Mouse (Mus musculus) stomach, postnatal 0 days (tissue): Measurements from ENCODE around the gene Mrps7. TPM values are rescaled to one million over a fixed set of nuclear protein-coding genes. Genes with fewer than 3 reads are reported as not detected.

Experiments
- ATAC-seq: fragments of 200-750 bp; cut with Nextera tagmentation; 2 replicates; pipeline ENCODE4 v1.8.0; 2017; ENCODE audit not compliant: low FRiP score, low TSS enrichment
- DNase-seq: peaks from one replicate; pipeline ENCODE4 v3.0.0-alpha.2; 2016; ENCODE audit warnings: low spot score
- H3K27ac ChIP-seq: fragments of 300-500 bp; sonication (generic); replicated peaks from 2 replicates; pipeline ENCODE4 v1.5.1; 2014; ENCODE audit warnings: mild to moderate bottlenecking, control low read depth
- H3K27me3 ChIP-seq: fragments of 300-500 bp; sonication (generic); 2 replicates; pipeline ENCODE4 v1.6.1; 2014; ENCODE audit warnings: low read length; ENCODE audit not compliant: control insufficient read depth, insufficient read depth
- H3K36me3 ChIP-seq: fragments of 300-500 bp; sonication (generic); 2 replicates; pipeline ENCODE4 v1.6.1; 2014; ENCODE audit warnings: low read length, mixed read lengths; ENCODE audit not compliant: control insufficient read depth, insufficient read depth
- H3K4me1 ChIP-seq: fragments of 300-500 bp; sonication (generic); replicated peaks from 2 replicates; pipeline ENCODE4 v1.6.1; 2014; ENCODE audit warnings: antibody characterized with exemption; ENCODE audit not compliant: control insufficient read depth, insufficient read depth
- H3K4me2 ChIP-seq: fragments of 300-500 bp; sonication (generic); replicated peaks from 2 replicates; pipeline ENCODE4 v1.6.1; 2014; ENCODE audit warnings: low read depth, mild to moderate bottlenecking, control low read depth, moderate library complexity
- H3K4me3 ChIP-seq: fragments of 300-500 bp; sonication (generic); 2 replicates; pipeline ENCODE4 v1.5.1; 2014; ENCODE audit warnings: low read depth, low read length, control low read depth
- H3K9ac ChIP-seq: fragments of 300-500 bp; sonication (generic); 2 replicates; pipeline ENCODE4 v1.6.1; 2014; ENCODE audit warnings: mild to moderate bottlenecking, low read length, control low read depth, mixed read lengths
- H3K9me3 ChIP-seq: fragments of 300-500 bp; sonication (generic); 2 replicates; pipeline ENCODE4 v1.6.1; 2016; ENCODE audit warnings: low read length; ENCODE audit not compliant: control insufficient read depth
- CTCF ChIP-seq: IDR thresholded peaks from 2 replicates; pipeline ENCODE4 v1.5.1; 2016; ENCODE audit warnings: antibody characterized with exemption, low read depth, mild to moderate bottlenecking, moderate library complexity
- EP300 ChIP-seq: optimal IDR thresholded peaks from 2 replicates; pipeline ENCODE3; 2016; ENCODE audit warnings: antibody characterized with exemption
- WGBS: fragments of 180-500 bp; shearing (Covaris S2); extraction: QIAGEN DNeasy Blood & Tissue Kit; methylation state at CpG from one replicate; pipeline ENCODE4 v1.1.7; 2014; 5-methylcytosine and 5-hydroxymethylcytosine counted together
- polyA plus RNA-seq: library from polyadenylated mRNA; unstranded; fragments of >200 nt; fragmentation: Nextera tagmentation; extraction: Ambion mirVana; gene quantifications from 2 replicates; pipeline ENCODE4 v1.2.1, GENCODE M21; 2015

Gene Mrps7
- polyA plus RNA-seq, 1 experiment from 2014 or later, result 58.4 TPM

DNA sequence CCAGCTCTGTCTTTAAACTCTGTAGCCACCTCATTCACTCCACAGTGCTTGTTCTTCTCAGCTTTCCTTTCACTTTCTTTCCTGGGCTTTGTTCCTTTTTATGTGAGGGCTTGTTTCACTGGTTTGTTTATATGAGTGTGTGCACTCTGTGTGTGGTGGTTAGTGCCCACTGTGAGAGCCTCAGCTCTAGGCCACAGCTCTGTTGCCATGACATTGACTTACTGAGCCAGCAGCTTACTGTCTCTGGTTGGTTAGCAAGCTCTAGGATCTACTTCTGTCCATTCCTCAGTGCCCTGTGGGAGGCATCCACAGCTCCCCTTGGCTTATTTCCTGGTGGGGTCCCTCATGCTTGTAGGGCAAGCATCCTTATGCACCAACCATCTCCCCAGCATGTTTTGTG lies 24.6 kb upstream of the Mrps7 start:
- H3K27ac ChIP-seq, result no peak overlapping the region
- no peaks in the 10 kb centered on the region for H3K9me3 ChIP-seq
- no peak overlapping the region for H3K4me3 ChIP-seq
- DNase-seq, result no peak
- no peak for TF ChIP-seq CTCF
- TF ChIP-seq EP300, result no peak
- no peak for ATAC-seq
- H3K4me2 ChIP-seq, result no peak overlapping the region
- no peak overlapping the region for H3K9ac ChIP-seq
- no peaks in the 10 kb centered on the region for H3K4me1 ChIP-seq
- H3K27me3 ChIP-seq, result no peaks in the 10 kb centered on the region
- H3K36me3 ChIP-seq, result peaks cover 20% of the 10 kb centered on the region

- no peak overlapping the region for H3K9ac ChIP-seq
- DNase-seq, result no peak
- 69% methylated on average over 10 of the region's 10 CpGs for WGBS
- H3K27me3 ChIP-seq, result no peaks in the 10 kb centered on the region
- H3K36me3 ChIP-seq, result peaks cover 49% of the 10 kb centered on the region
- no peak for ATAC-seq
- H3K4me3 ChIP-seq, result no peak overlapping the region
- TF ChIP-seq EP300, result no peak
- TF ChIP-seq CTCF, result no peak
- no peaks in the 10 kb centered on the region for H3K9me3 ChIP-seq
- H3K4me2 ChIP-seq, result no peak overlapping the region
- no peak overlapping the region for H3K27ac ChIP-seq
- no peaks in the 10 kb centered on the region for H3K4me1 ChIP-seq
Observed at GRCm38 (mm10) chr11:115582913-115583606, 20.7 kb upstream of the Mrps7 start.

DNA sequence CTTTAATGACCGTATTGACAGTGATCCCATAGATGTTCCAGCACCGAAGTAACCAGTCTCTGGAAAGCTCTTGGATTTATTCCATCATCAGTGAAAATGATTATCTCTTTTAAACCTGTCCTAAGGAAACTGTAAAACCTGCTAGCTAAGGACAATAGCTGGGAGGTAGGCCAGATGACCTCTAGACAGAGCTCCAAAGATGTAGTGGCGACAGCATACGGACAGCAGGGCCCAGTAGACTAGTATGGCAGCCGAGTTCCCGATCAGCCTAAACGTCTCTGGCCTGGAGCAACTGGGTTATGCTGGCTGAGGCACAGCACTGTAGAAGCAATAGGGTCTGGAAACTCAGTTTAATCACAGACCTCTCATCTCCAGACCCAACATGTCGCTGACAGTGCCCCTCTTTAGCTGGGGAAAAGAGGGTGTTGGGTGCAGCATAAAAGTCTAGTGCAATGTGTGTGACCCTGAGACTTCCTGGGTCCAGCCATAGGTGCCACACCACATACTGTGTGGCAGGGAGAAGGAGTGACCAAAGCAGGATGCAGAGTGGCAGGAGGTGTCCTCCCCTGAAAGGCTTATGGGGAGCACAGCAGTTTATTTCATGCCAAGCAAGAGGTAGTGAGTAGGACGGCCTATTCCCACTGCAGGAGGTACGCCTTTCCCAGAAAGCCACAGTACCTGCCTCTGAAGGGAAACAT lies 19.2 kb upstream of the Mrps7 start:
- ATAC-seq, result no peak

GRCm38 (mm10) chr11:115585573-115586100 lies 18.1 kb upstream of the Mrps7 start:
- ATAC-seq, result no peak
- TF ChIP-seq EP300, result no peak
- TF ChIP-seq CTCF, result no peak
- Histone ChIP-seq H3K27me3 (no peaks in the 10 kb centered on the region), H3K4me2 (no peak overlapping the region), H3K4me3 (no peak overlapping the region), H3K27ac (0 out of 2 replicates have a peak overlapping the region, but pooled peaks have one; percentile 18), H3K36me3 (peaks cover 58% of the 10 kb centered on the region), H3K9me3 (no peaks in the 10 kb centered on the region), H3K9ac (no peak overlapping the region), H3K4me1 (no peaks in the 10 kb centered on the region)
- WGBS, result 81% methylated on average over 7 of the region's 7 CpGs
- no peak for DNase-seq

More for the DNA sequence above, 19.2 kb upstream of the Mrps7 start:
- Histone ChIP-seq H3K27me3 (no peaks in the 10 kb centered on the region), H3K36me3 (peaks cover 54% of the 10 kb centered on the region), H3K9ac (no peak overlapping the region), H3K4me3 (no peak overlapping the region), H3K27ac (no peak overlapping the region), H3K9me3 (no peaks in the 10 kb centered on the region), H3K4me1 (no peaks in the 10 kb centered on the region), H3K4me2 (no peak overlapping the region)
- 81% methylated on average over 10 of the region's 10 CpGs for WGBS
- no peak for DNase-seq
- no peak for TF ChIP-seq EP300
- TF ChIP-seq CTCF, result no peak

- peaks cover 54% of the 10 kb centered on the region for H3K36me3 ChIP-seq
- ATAC-seq, result no peak
- no peak overlapping the region for H3K27ac ChIP-seq
- no peak for DNase-seq
- no peak overlapping the region for H3K9ac ChIP-seq
- 91% methylated on average over 9 of the region's 9 CpGs for WGBS
- H3K4me2 ChIP-seq, result no peak overlapping the region
- no peak for TF ChIP-seq EP300
- no peak for TF ChIP-seq CTCF
- H3K27me3 ChIP-seq, result no peaks in the 10 kb centered on the region
- no peaks in the 10 kb centered on the region for H3K4me1 ChIP-seq
- no peaks in the 10 kb centered on the region for H3K9me3 ChIP-seq
- no peak overlapping the region for H3K4me3 ChIP-seq
Observed at GRCm38 (mm10) chr11:115586403-115586802, 17.3 kb upstream of the Mrps7 start.

DNA sequence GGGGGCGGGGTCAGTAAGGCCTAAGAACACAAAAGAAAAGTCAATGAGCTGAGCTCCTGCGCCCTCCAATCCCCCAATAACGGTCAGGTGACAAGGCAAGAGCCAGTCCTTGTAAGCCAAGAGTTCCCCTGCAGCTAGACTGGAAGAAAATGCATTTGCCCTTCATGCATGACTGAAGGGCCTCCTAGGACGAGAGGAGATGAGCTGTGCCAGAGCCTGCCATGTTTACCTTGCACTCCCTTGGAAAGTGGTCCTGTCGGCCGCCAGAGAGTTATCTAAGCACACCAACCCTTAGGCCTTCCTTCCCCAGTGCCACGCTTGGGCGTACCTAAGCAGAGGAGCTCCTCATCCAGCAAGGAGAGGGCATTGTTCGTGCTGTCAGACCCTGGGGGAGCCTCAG lies 15.7 kb upstream of the Mrps7 start:
- H3K4me1 ChIP-seq, result no peaks in the 10 kb centered on the region
- H3K4me3 ChIP-seq, result no peak overlapping the region
- peaks cover 58% of the 10 kb centered on the region for H3K36me3 ChIP-seq
- H3K27ac ChIP-seq, result no peak overlapping the region
- 81% methylated on average over 9 of the region's 9 CpGs for WGBS
- no peaks in the 10 kb centered on the region for H3K27me3 ChIP-seq
- no peak for ATAC-seq
- no peaks in the 10 kb centered on the region for H3K9me3 ChIP-seq
- DNase-seq, result no peak
- TF ChIP-seq CTCF (no peak), EP300 (no peak)
- no peak overlapping the region for H3K9ac ChIP-seq
- H3K4me2 ChIP-seq, result no peak overlapping the region
